11 mouse cellular contexts compared by ENCODE assay signal in genomic region chr6:52180213-52180710, GRCm38 (mm10). TPM values are rescaled to one million over a fixed set of nuclear protein-coding genes. Genes with fewer than 3 reads are reported as not detected.
DNase-seq lines count a peak whose midpoint lies in the region; ATAC-seq and TF ChIP-seq lines count a peak whose summit lies in the region.
"Had no signal": no experiment of that assay in that cellular context is flagged by ENCODE, and none has a peak within 500 bp of the region (broad histone marks: within the 10 kb centered on the region; RNA-seq: fewer than 3 reads in every experiment).

No protein-coding gene starts in this region.

- no peak for DNase-seq in embryonic facial prominence, embryonic 11.5 days (ENCODE audit: low spot score)
- no peak for DNase-seq in embryonic facial prominence, embryonic 10.5 days (ENCODE audit: low spot score)
- DNase-seq in kidney, postnatal 0 days (ENCODE audit: low spot score) = no peak
- DNase-seq in kidney, adult 18-20 months = no peak
- no peak for DNase-seq in hindbrain, embryonic 14.5 days (ENCODE audit: low spot score)
- no peak for DNase-seq in cerebellum, adult 2 months
- DNase-seq in left cerebral cortex, adult 11 months (ENCODE audit: low spot score) = no peak
- DNase-seq: adrenal gland, adult 8-10 months; cerebellum, adult 8-10 months had no signal

- peaks cover 98% of the 10 kb centered on the region for H3K27me3 ChIP-seq in embryonic facial prominence, embryonic 11.5 days (ENCODE audit: control insufficient read depth, insufficient read depth, low read length)
- peaks cover 100% of the 10 kb centered on the region for H3K27me3 ChIP-seq in embryonic facial prominence, embryonic 10.5 days (replicated peaks; ENCODE audit: low read depth, poor library complexity, severe bottlenecking)
- H3K27me3 ChIP-seq in kidney, postnatal 0 days (ENCODE audit: insufficient read depth, low read length) = no peaks in the 10 kb centered on the region
- H3K27me3 ChIP-seq in hindbrain, embryonic 14.5 days (ENCODE audit: control insufficient read depth, insufficient read depth, low read length) = peaks cover 80% of the 10 kb centered on the region
- no peaks in the 10 kb centered on the region for H3K27me3 ChIP-seq in neural tube, embryonic 12.5 days (replicated peaks)
- H3K27me3 ChIP-seq in cerebellum, adult 2 months (ENCODE audit: control insufficient read depth, insufficient read depth, low read length) = peaks cover 6% of the 10 kb centered on the region; the same call in 1 of the 2 replicates

- H3K9ac ChIP-seq in embryonic facial prominence, embryonic 11.5 days (replicated peaks; ENCODE audit: low read length) = no peak overlapping the region
- H3K9ac ChIP-seq in kidney, postnatal 0 days (ENCODE audit: low read depth, low read length) = peak overlapping the region; percentile 88
- H3K9ac ChIP-seq in hindbrain, embryonic 14.5 days = peak overlapping the region; percentile 99
- peak overlapping the region; percentile 93 for H3K9ac ChIP-seq in neural tube, embryonic 12.5 days

- no peak for ATAC-seq in embryonic facial prominence, embryonic 11.5 days (replicated peaks; ENCODE audit: insufficient number of reproducible peaks, low FRiP score, low TSS enrichment, low read depth)
- ATAC-seq in kidney, postnatal 0 days (replicated peaks; ENCODE audit: low FRiP score, low read depth) = no peak
- no peak for ATAC-seq in hindbrain, embryonic 14.5 days (ENCODE audit: low FRiP score)
- ATAC-seq in neural tube, embryonic 12.5 days (ENCODE audit: low FRiP score, low read depth) = no peak

- peaks cover 4% of the 10 kb centered on the region for H3K4me1 ChIP-seq in embryonic facial prominence, embryonic 11.5 days (ENCODE audit: control insufficient read depth, insufficient read depth, low read length)
- peaks cover 7% of the 10 kb centered on the region for H3K4me1 ChIP-seq in embryonic facial prominence, embryonic 10.5 days
- peaks cover 66% of the 10 kb centered on the region for H3K4me1 ChIP-seq in kidney, postnatal 0 days (replicated peaks; ENCODE audit: insufficient read depth, low read length)
- H3K4me1 ChIP-seq in hindbrain, embryonic 14.5 days (replicated peaks; ENCODE audit: control insufficient read depth, insufficient read depth, low read length) = peaks cover 17% of the 10 kb centered on the region
- H3K4me1 ChIP-seq in neural tube, embryonic 12.5 days = peaks cover 92% of the 10 kb centered on the region
- no peaks in the 10 kb centered on the region for H3K4me1 ChIP-seq in cerebellum, adult 2 months (ENCODE audit: control insufficient read depth, insufficient read depth, low read length)

- no peak overlapping the region for H3K27ac ChIP-seq in embryonic facial prominence, embryonic 11.5 days (replicated peaks; ENCODE audit: low read depth, low read length)
- no peak overlapping the region for H3K27ac ChIP-seq in embryonic facial prominence, embryonic 10.5 days (replicated peaks)
- peak overlapping the region; percentile 96 for H3K27ac ChIP-seq in kidney, postnatal 0 days
- H3K27ac ChIP-seq in hindbrain, embryonic 14.5 days = peak overlapping the region; percentile 100
- H3K27ac ChIP-seq in neural tube, embryonic 12.5 days = peak overlapping the region; percentile 100
- H3K27ac ChIP-seq in cerebellum, adult 2 months (ENCODE audit: insufficient read depth, low read length) = no peak overlapping the region

- H3K9me3 ChIP-seq in embryonic facial prominence, embryonic 11.5 days (replicated peaks; ENCODE audit: control insufficient read depth, low read length) = no peaks in the 10 kb centered on the region
- no peaks in the 10 kb centered on the region for H3K9me3 ChIP-seq in embryonic facial prominence, embryonic 10.5 days
- H3K9me3 ChIP-seq in kidney, postnatal 0 days (replicated peaks; ENCODE audit: low read length) = no peaks in the 10 kb centered on the region
- no peaks in the 10 kb centered on the region for H3K9me3 ChIP-seq in hindbrain, embryonic 14.5 days (ENCODE audit: control insufficient read depth, low read length)
- no peaks in the 10 kb centered on the region for H3K9me3 ChIP-seq in neural tube, embryonic 12.5 days

- no peak for TF ChIP-seq CTCF in kidney, postnatal 0 days (IDR thresholded peaks at IDR 0.05; ENCODE audit: low read depth)
- no peak for TF ChIP-seq CTCF in cerebellum, adult 2 months (IDR thresholded peaks at IDR 0.05; ENCODE audit: borderline replicate concordance, insufficient read depth, low read depth, low read length)

- no peaks in the 10 kb centered on the region for H3K36me3 ChIP-seq in embryonic facial prominence, embryonic 11.5 days (replicated peaks; ENCODE audit: control insufficient read depth, insufficient read depth, low read depth, low read length)
- no peaks in the 10 kb centered on the region for H3K36me3 ChIP-seq in embryonic facial prominence, embryonic 10.5 days (replicated peaks)
- H3K36me3 ChIP-seq in kidney, postnatal 0 days (ENCODE audit: insufficient read depth, low read length) = 0 out of 2 replicates have a peak, but pooled peaks cover 3% of the 10 kb centered on the region
- no peaks in the 10 kb centered on the region for H3K36me3 ChIP-seq in hindbrain, embryonic 14.5 days (replicated peaks; ENCODE audit: control insufficient read depth, insufficient read depth)
- peaks cover 14% of the 10 kb centered on the region for H3K36me3 ChIP-seq in neural tube, embryonic 12.5 days

- whole genome bisulfite sequencing in embryonic facial prominence, embryonic 11.5 days = 1% methylated on average over 11 of the region's 11 CpGs
- WGBS in embryonic facial prominence, embryonic 10.5 days = 2% methylated on average over 11 of the region's 11 CpGs
- WGBS in kidney, postnatal 0 days = 25% methylated on average over 11 of the region's 11 CpGs
- WGBS in hindbrain, embryonic 14.5 days = 1% methylated on average over 11 of the region's 11 CpGs
- WGBS in neural tube, embryonic 12.5 days = 3% methylated on average over 11 of the region's 11 CpGs
- 4% methylated on average over 11 of the region's 11 CpGs for WGBS in cerebellum, adult 2 months

- H3K4me2 ChIP-seq in embryonic facial prominence, embryonic 11.5 days (ENCODE audit: low read depth, low read length) = no peak overlapping the region
- H3K4me2 ChIP-seq in kidney, postnatal 0 days (ENCODE audit: low read length) = peak overlapping the region; percentile 81
- H3K4me2 ChIP-seq in hindbrain, embryonic 14.5 days (replicated peaks) = peak overlapping the region; percentile 81
- H3K4me2 ChIP-seq in neural tube, embryonic 12.5 days (replicated peaks) = peak overlapping the region; percentile 99

- 0 out of 2 replicates have a peak overlapping the region, but pooled peaks have one; percentile 2 for H3K4me3 ChIP-seq in embryonic facial prominence, embryonic 11.5 days (ENCODE audit: low read depth, low read length)
- H3K4me3 ChIP-seq in embryonic facial prominence, embryonic 10.5 days = no peak overlapping the region; the same call in 1 of the 2 replicates
- H3K4me3 ChIP-seq in kidney, postnatal 0 days (replicated peaks; ENCODE audit: low read depth, low read length) = peak overlapping the region; percentile 38
- H3K4me3 ChIP-seq in hindbrain, embryonic 14.5 days (replicated peaks; ENCODE audit: low read length) = peak overlapping the region; percentile 71
- H3K4me3 ChIP-seq in neural tube, embryonic 12.5 days = peak overlapping the region; percentile 78
- no peak overlapping the region for H3K4me3 ChIP-seq in cerebellum, adult 2 months (replicated peaks; ENCODE audit: insufficient read depth, low read depth, low read length)
- H3K4me3 ChIP-seq: erythroblast, embryonic 14.5 days had no signal

- TF ChIP-seq POLR2A in cerebellum, adult 2 months (IDR thresholded peaks at IDR 0.05; ENCODE audit: borderline replicate concordance, insufficient read depth, low read length) = no peak

RNA-seq across cellular contexts. Expression of gene 5730596B20Rik, which starts 3.0 kb away (rescaled TPM):
- polyA plus RNA-seq in embryonic facial prominence, embryonic 11.5 days (2014; fragmentation: Nextera tagmentation; extraction: Ambion mirVana) = 0.13 and 0.22 TPM in 2 replicates
- polyA plus RNA-seq in embryonic facial prominence, embryonic 10.5 days (2016; fragmentation: Nextera tagmentation; extraction: Ambion mirVana) = 0.12 and 0.64 TPM in 2 replicates
- polyA plus RNA-seq in kidney, postnatal 0 days (2015; fragmentation: Nextera tagmentation; extraction: Ambion mirVana) = 1.3 TPM in 2 replicates
- 4.1 and 5.0 TPM in 2 replicates for polyA plus RNA-seq in hindbrain, embryonic 14.5 days (2014; fragmentation: Nextera tagmentation; extraction: Ambion mirVana)
- polyA plus RNA-seq in neural tube, embryonic 12.5 days (2016; fragmentation: Nextera tagmentation; extraction: Ambion mirVana) = 6.4 and 7.0 TPM in 2 replicates
- polyA plus RNA-seq in cerebellum, adult 2 months (2012; rRNA removed) = 0.16 and 0.18 TPM in 2 replicates
- polyA plus RNA-seq: erythroblast, embryonic 14.5 days had no signal

RNA-seq across cellular contexts. Expression of gene Hoxa4, which starts 11.3 kb away (rescaled TPM):
- polyA plus RNA-seq in embryonic facial prominence, embryonic 11.5 days (2014; fragmentation: Nextera tagmentation; extraction: Ambion mirVana) = 0.31 and 0.34 TPM in 2 replicates
- 0.09 TPM in 1 of 2 replicates, not detected in the other for polyA plus RNA-seq in embryonic facial prominence, embryonic 10.5 days (2016; fragmentation: Nextera tagmentation; extraction: Ambion mirVana)
- 1.6 and 2.2 TPM in 2 replicates for polyA plus RNA-seq in kidney, postnatal 0 days (2015; fragmentation: Nextera tagmentation; extraction: Ambion mirVana)
- polyA plus RNA-seq in hindbrain, embryonic 14.5 days (2014; fragmentation: Nextera tagmentation; extraction: Ambion mirVana) = 19.7 and 22.5 TPM in 2 replicates
- polyA plus RNA-seq in neural tube, embryonic 12.5 days (2016; fragmentation: Nextera tagmentation; extraction: Ambion mirVana) = 7.1 and 9.7 TPM in 2 replicates
- 4.1 and 5.1 TPM in 2 replicates for polyA plus RNA-seq in cerebellum, adult 2 months (2012; rRNA removed)
- polyA plus RNA-seq: erythroblast, embryonic 14.5 days had no signal

RNA-seq across cellular contexts. Expression of gene Hoxa2, which starts 15.6 kb away (rescaled TPM):
- 19.4 and 24.1 TPM in 2 replicates for polyA plus RNA-seq in embryonic facial prominence, embryonic 11.5 days (2014; fragmentation: Nextera tagmentation; extraction: Ambion mirVana)
- polyA plus RNA-seq in embryonic facial prominence, embryonic 10.5 days (2016; fragmentation: Nextera tagmentation; extraction: Ambion mirVana) = 8.7 and 16.7 TPM in 2 replicates
- polyA plus RNA-seq in kidney, postnatal 0 days (2015; fragmentation: Nextera tagmentation; extraction: Ambion mirVana) = 2.3 and 2.4 TPM in 2 replicates
- 27.6 and 35.1 TPM in 2 replicates for polyA plus RNA-seq in hindbrain, embryonic 14.5 days (2014; fragmentation: Nextera tagmentation; extraction: Ambion mirVana)
- polyA plus RNA-seq in neural tube, embryonic 12.5 days (2016; fragmentation: Nextera tagmentation; extraction: Ambion mirVana) = 25.6 and 34.2 TPM in 2 replicates
- 1.8 and 2.8 TPM in 2 replicates for polyA plus RNA-seq in cerebellum, adult 2 months (2012; rRNA removed)
- polyA plus RNA-seq: erythroblast, embryonic 14.5 days had no signal

RNA-seq across cellular contexts. Expression of gene Hoxa1, which starts 22.1 kb away (rescaled TPM):
- 1.1 TPM in 2 replicates for polyA plus RNA-seq in embryonic facial prominence, embryonic 11.5 days (2014; fragmentation: Nextera tagmentation; extraction: Ambion mirVana)
- 0.57 and 0.62 TPM in 2 replicates for polyA plus RNA-seq in embryonic facial prominence, embryonic 10.5 days (2016; fragmentation: Nextera tagmentation; extraction: Ambion mirVana)
- 0.33 and 0.64 TPM in 2 replicates for polyA plus RNA-seq in kidney, postnatal 0 days (2015; fragmentation: Nextera tagmentation; extraction: Ambion mirVana)
- polyA plus RNA-seq in hindbrain, embryonic 14.5 days (2014; fragmentation: Nextera tagmentation; extraction: Ambion mirVana) = 2.6 and 3.0 TPM in 2 replicates
- 4.7 and 5.0 TPM in 2 replicates for polyA plus RNA-seq in neural tube, embryonic 12.5 days (2016; fragmentation: Nextera tagmentation; extraction: Ambion mirVana)
- polyA plus RNA-seq in cerebellum, adult 2 months (2012; rRNA removed) = 0.65 and 0.80 TPM in 2 replicates
- polyA plus RNA-seq: erythroblast, embryonic 14.5 days had no signal

RNA-seq across cellular contexts. Expression of gene Hoxa5, which starts 24.1 kb away (rescaled TPM):
- polyA plus RNA-seq in embryonic facial prominence, embryonic 11.5 days (2014; fragmentation: Nextera tagmentation; extraction: Ambion mirVana) = 0.39 and 1.4 TPM in 2 replicates
- 0.23 TPM in 1 of 2 replicates, not detected in the other for polyA plus RNA-seq in embryonic facial prominence, embryonic 10.5 days (2016; fragmentation: Nextera tagmentation; extraction: Ambion mirVana)
- polyA plus RNA-seq in kidney, postnatal 0 days (2015; fragmentation: Nextera tagmentation; extraction: Ambion mirVana) = 9.7 and 10.4 TPM in 2 replicates
- 175 and 180 TPM in 2 replicates for polyA plus RNA-seq in hindbrain, embryonic 14.5 days (2014; fragmentation: Nextera tagmentation; extraction: Ambion mirVana)
- polyA plus RNA-seq in neural tube, embryonic 12.5 days (2016; fragmentation: Nextera tagmentation; extraction: Ambion mirVana) = 72.6 and 76.1 TPM in 2 replicates
- 4.6 and 6.0 TPM in 2 replicates for polyA plus RNA-seq in cerebellum, adult 2 months (2012; rRNA removed)
- polyA plus RNA-seq: erythroblast, embryonic 14.5 days had no signal

Comparison
In these comparisons a context has a peak if more than half of its experiments do, and no peak if none do; other contexts are left out.
1. H3K4me3 ChIP-seq: peak in embryonic facial prominence, embryonic 11.5 days (single experiment), kidney, postnatal 0 days (single experiment), hindbrain, embryonic 14.5 days (single experiment) and neural tube, embryonic 12.5 days (single experiment); none in embryonic facial prominence, embryonic 10.5 days (single experiment) and cerebellum, adult 2 months (single experiment).
2. H3K27ac ChIP-seq: peak in kidney, postnatal 0 days (single experiment), hindbrain, embryonic 14.5 days (single experiment) and neural tube, embryonic 12.5 days (single experiment); none in embryonic facial prominence, embryonic 11.5 days (single experiment), embryonic facial prominence, embryonic 10.5 days (single experiment) and cerebellum, adult 2 months (single experiment).